Mouse (Mus musculus): ENCODE results near the gene Gcnt4. TPM values are rescaled to one million over a fixed set of nuclear protein-coding genes. Genes with fewer than 3 reads are reported as not detected.

Gene Gcnt4
- total and polyA plus RNA-seq, 3 experiments: not detected

DNA sequence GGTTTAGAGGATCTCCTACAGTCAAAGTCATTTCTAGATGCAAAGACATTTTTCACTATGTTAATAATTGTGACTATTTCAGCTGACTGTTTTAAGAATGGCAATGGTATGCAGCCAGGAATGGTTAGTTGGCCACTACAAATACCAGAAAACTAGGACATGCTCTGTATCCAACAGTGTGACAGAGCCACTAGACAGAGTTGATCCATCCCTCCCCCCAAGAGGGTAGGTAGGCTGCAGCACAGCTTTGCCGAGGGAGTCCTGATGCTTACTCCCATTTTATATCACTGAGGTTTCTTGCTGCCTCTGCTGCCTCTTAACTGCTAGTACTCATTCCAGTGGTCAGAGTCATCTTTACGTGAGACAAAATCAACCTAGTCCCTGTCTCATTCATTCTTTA lies 29.3 kb upstream of the Gcnt4 start:
- H3K79me2 ChIP-seq (replicated peaks; ENCODE audit: control insufficient read depth, extremely low read depth, insufficient read depth, poor library complexity, severe bottlenecking): no peaks in the 10 kb centered on the region
- no peaks in the 10 kb centered on the region for H3K27me3 ChIP-seq (replicated peaks)
- no peaks in the 10 kb centered on the region for H3K4me1 ChIP-seq (ENCODE audit: control insufficient read depth in 1 of 2, insufficient read depth in 2 of 2)
- H3K9me3 ChIP-seq (replicated peaks; ENCODE audit: low read length): no peaks in the 10 kb centered on the region
- no peak overlapping the region for H3K27ac ChIP-seq (ENCODE audit: insufficient read depth, low read depth)
- in situ Hi-C loops (cut with MboI; ENCODE audit: low pct_ligation_motif_present, low pct_unique_long_range_greater_than_20kb, low sequenced_read_pairs): no loop called here
- no peak overlapping the region for H3K4me3 ChIP-seq (replicated peaks in 1 of 3; ENCODE audit: low read depth in 2 of 3, low read length in 2 of 3, poor library complexity in 1 of 3)
- dilution Hi-C loops (cut with MboI; ENCODE audit: extremely low pct_ligation_motif_present, extremely low pct_unique_long_range_greater_than_20kb, low sequenced_read_pairs): no loop called here
- DNase-seq (ENCODE audit: extremely low read depth): no peak
- no peak overlapping the region for H3K9ac ChIP-seq (ENCODE audit: insufficient read depth, low read depth)
- TF ChIP-seq USF1 (IDR thresholded peaks at IDR 0.05; ENCODE audit: low read depth, low read length) (no peak), ZMIZ1 (IDR thresholded peaks at IDR 0.05; ENCODE audit: low read depth, low read length) (no peak)
- H3K36me3 ChIP-seq (replicated peaks in 1 of 2; ENCODE audit: control insufficient read depth in 1 of 2, insufficient read depth in 1 of 2, low read length in 1 of 2): no peaks in the 10 kb centered on the region
- H3K4me2 ChIP-seq (ENCODE audit: insufficient read depth, low read depth, poor library complexity, severe bottlenecking): no peak overlapping the region

DNA sequence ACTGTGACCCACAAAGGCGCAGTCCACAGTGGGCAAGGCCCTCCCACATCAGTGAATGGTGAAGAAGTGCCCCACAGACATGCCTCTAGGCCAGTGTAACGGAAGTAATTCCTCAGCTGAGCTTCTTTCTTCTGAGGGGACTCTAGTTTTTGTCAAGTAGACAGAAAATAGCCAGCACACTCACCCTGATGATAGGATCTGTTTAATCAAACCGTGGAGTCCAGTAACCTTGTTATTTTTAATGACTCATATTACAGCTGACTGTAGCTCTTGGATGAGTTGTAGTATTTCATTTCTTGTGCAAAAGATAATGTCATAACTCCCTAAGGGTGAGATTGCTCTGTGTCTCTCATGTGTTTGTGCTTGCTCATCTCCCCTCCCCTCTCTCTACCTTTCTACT lies 17.8 kb upstream of the Gcnt4 start:
- Histone ChIP-seq H3K4me2 (ENCODE audit: insufficient read depth, low read depth, poor library complexity, severe bottlenecking) (no peak overlapping the region), H3K79me2 (replicated peaks; ENCODE audit: control insufficient read depth, extremely low read depth, insufficient read depth, poor library complexity, severe bottlenecking) (no peaks in the 10 kb centered on the region), H3K36me3 (replicated peaks in 1 of 2; ENCODE audit: control insufficient read depth in 1 of 2, insufficient read depth in 1 of 2, low read length in 1 of 2) (no peaks in the 10 kb centered on the region), H3K9me3 (replicated peaks; ENCODE audit: low read length) (no peaks in the 10 kb centered on the region), H3K4me3 (replicated peaks in 1 of 3; ENCODE audit: low read depth in 2 of 3, low read length in 2 of 3, poor library complexity in 1 of 3) (no peak overlapping the region), H3K4me1 (ENCODE audit: control insufficient read depth in 1 of 2, insufficient read depth in 2 of 2) (no peaks in the 10 kb centered on the region), H3K27ac (ENCODE audit: insufficient read depth, low read depth) (no peak overlapping the region), H3K27me3 (replicated peaks) (no peaks in the 10 kb centered on the region), H3K9ac (ENCODE audit: insufficient read depth, low read depth) (no peak overlapping the region)
- in situ Hi-C loops (cut with MboI; ENCODE audit: low pct_ligation_motif_present, low pct_unique_long_range_greater_than_20kb, low sequenced_read_pairs) (no loop called here), dilution Hi-C loops (cut with MboI; ENCODE audit: extremely low pct_ligation_motif_present, extremely low pct_unique_long_range_greater_than_20kb, low sequenced_read_pairs) (no loop called here)
- TF ChIP-seq MXI1 (IDR thresholded peaks at IDR 0.05; ENCODE audit: low read depth, low read length): no peak
- TF ChIP-seq IRF4 (IDR thresholded peaks at IDR 0.05; ENCODE audit: low read depth, low read length): no peak
- no peak for TF ChIP-seq ZKSCAN1 (IDR thresholded peaks at IDR 0.05; ENCODE audit: borderline replicate concordance, low read depth, low read length)
- no peak for TF ChIP-seq POLR2AphosphoS2 (IDR thresholded peaks at IDR 0.05; ENCODE audit: low read depth, low read length)
- TF ChIP-seq ZNF384 (IDR thresholded peaks at IDR 0.05; ENCODE audit: low read depth, low read length): no peak
- TF ChIP-seq MAX (IDR thresholded peaks at IDR 0.05; ENCODE audit: low read length): no peak
- no peak for TF ChIP-seq SMC3 (IDR thresholded peaks at IDR 0.05; ENCODE audit: low read depth, low read length)
- no peak for TF ChIP-seq ZC3H11A (IDR thresholded peaks at IDR 0.05; ENCODE audit: low read depth, low read length)
- TF ChIP-seq USF1 (IDR thresholded peaks at IDR 0.05; ENCODE audit: low read depth, low read length): no peak
- TF ChIP-seq MEF2A (IDR thresholded peaks at IDR 0.05; ENCODE audit: borderline replicate concordance, low read depth, low read length): no peak
- TF ChIP-seq NRF1 (IDR thresholded peaks at IDR 0.05; ENCODE audit: low read depth, low read length): no peak
- no peak for TF ChIP-seq KAT2A (IDR thresholded peaks at IDR 0.05; ENCODE audit: insufficient replicate concordance, low read length)
- TF ChIP-seq NELFE (IDR thresholded peaks at IDR 0.05; ENCODE audit: low read depth, low read length): no peak
- TF ChIP-seq CHD1 (IDR thresholded peaks at IDR 0.05; ENCODE audit: low read depth, low read length): no peak
- TF ChIP-seq TBP (conservative IDR thresholded peaks at IDR 0.05; ENCODE audit: low read depth, low read length): no peak
- TF ChIP-seq CHD2 (IDR thresholded peaks at IDR 0.05; ENCODE audit: low read length): no peak
- no peak for DNase-seq (ENCODE audit: extremely low read depth)

Data from CH12.LX (cell line).